Mouse (Mus musculus): ENCODE measurements around the gene Ccm2l. TPM values are rescaled to one million over a fixed set of nuclear protein-coding genes. Genes with fewer than 3 reads are reported as not detected.

The Ccm2l gene
- polyA plus RNA-seq, 1 experiment from 2014 or later, result 1.7 TPM

DNA sequence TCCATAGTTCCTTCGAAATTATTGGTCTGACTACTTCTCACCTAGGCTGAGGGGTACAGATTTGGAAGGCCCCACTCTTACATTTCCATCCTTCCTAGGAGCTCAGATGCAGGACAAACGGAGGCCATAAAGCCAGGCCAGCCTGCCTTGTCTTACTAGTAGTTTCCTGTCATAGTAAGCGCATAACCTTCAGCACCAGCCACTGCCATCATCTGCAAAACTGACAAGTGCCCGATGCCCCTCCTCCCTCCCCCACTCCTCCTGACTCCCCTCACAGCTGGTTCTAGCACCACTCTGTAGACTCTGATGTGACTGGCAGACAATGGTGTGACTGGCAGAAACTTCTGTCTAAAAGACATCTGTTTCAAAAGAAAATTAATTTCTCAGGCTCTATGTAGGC, 20.4 kb downstream of the Ccm2l start:
- WGBS, result 85% methylated on average over 4 of the region's 4 CpGs
- DNase-seq (ENCODE audit: low spot score), result no peak
- Histone ChIP-seq H3K27me3 (ENCODE audit: control insufficient read depth, insufficient read depth, low read length) (no peaks in the 10 kb centered on the region), H3K9ac (replicated peaks; ENCODE audit: low read length) (no peak overlapping the region), H3K4me1 (ENCODE audit: control insufficient read depth, insufficient read depth, low read length) (no peaks in the 10 kb centered on the region; the same call in 1 of the 2 replicates), H3K36me3 (replicated peaks; ENCODE audit: control insufficient read depth, insufficient read depth, low read depth, low read length) (no peaks in the 10 kb centered on the region), H3K4me2 (ENCODE audit: low read depth, low read length) (no peak overlapping the region), H3K9me3 (replicated peaks; ENCODE audit: control insufficient read depth, low read length) (no peaks in the 10 kb centered on the region), H3K27ac (replicated peaks; ENCODE audit: low read depth, low read length) (no peak overlapping the region), H3K4me3 (ENCODE audit: low read depth, low read length) (no peak overlapping the region)
- ATAC-seq (replicated peaks; ENCODE audit: insufficient number of reproducible peaks, low FRiP score, low TSS enrichment, low read depth), result no peak

DNA sequence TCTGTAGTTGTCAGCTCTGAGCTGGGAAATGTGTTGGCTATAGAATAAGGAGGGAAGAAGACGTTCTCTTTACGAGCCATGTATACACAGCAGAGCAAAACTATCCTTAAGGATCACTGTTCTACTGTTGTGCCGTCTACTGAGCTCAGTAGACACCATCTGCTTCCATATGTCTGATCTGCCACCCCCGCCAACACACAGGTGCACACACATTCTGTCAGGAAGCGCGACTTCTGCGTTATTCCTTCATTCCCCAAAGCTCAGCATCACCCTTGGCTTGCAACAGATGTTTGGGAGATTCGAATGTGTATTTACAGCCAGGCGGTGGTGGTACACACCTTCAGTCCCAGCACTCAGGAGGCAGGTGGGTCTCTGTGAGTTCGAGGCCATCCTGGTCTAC, 21.3 kb downstream of the Ccm2l start:
- Histone ChIP-seq H3K4me3 (ENCODE audit: low read depth, low read length) (no peak overlapping the region), H3K27me3 (ENCODE audit: control insufficient read depth, insufficient read depth, low read length) (no peaks in the 10 kb centered on the region), H3K4me1 (ENCODE audit: control insufficient read depth, insufficient read depth, low read length) (no peaks in the 10 kb centered on the region; the same call in 1 of the 2 replicates), H3K27ac (replicated peaks; ENCODE audit: low read depth, low read length) (no peak overlapping the region), H3K9ac (replicated peaks; ENCODE audit: low read length) (no peak overlapping the region), H3K9me3 (replicated peaks; ENCODE audit: control insufficient read depth, low read length) (no peaks in the 10 kb centered on the region), H3K4me2 (ENCODE audit: low read depth, low read length) (no peak overlapping the region), H3K36me3 (replicated peaks; ENCODE audit: control insufficient read depth, insufficient read depth, low read depth, low read length) (no peaks in the 10 kb centered on the region)
- no peak for DNase-seq (ENCODE audit: low spot score)
- no peak for ATAC-seq (replicated peaks; ENCODE audit: insufficient number of reproducible peaks, low FRiP score, low TSS enrichment, low read depth)
- WGBS, result 90% methylated on average over 10 of the region's 10 CpGs

DNA sequence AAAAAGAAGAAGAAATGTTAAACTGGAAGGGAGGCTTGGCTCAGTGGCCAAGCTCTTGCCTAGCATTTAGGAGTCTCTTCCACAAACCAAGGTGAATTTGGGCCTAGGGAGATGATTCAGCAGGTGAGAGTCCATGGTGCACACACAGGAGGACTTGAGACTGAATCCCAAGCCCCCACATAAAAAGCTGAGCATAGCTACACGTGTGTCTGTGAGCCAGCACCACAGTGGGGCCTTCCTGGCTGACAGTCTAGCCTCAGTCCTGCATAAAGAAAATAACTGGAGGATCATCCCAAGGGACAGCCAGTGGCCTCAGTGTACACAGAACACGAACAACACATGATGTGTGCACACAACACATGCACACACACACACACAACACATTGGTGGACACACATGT, 23.6 kb downstream of the Ccm2l start:
- no peaks in the 10 kb centered on the region for H3K36me3 ChIP-seq (replicated peaks; ENCODE audit: control insufficient read depth, insufficient read depth, low read depth, low read length)
- no peak overlapping the region for H3K4me2 ChIP-seq (ENCODE audit: low read depth, low read length)
- H3K4me3 ChIP-seq (ENCODE audit: low read depth, low read length), result no peak overlapping the region
- WGBS, result 84% methylated on average over 2 of the region's 2 CpGs
- DNase-seq (ENCODE audit: low spot score), result no peak
- H3K27me3 ChIP-seq (ENCODE audit: control insufficient read depth, insufficient read depth, low read length), result no peaks in the 10 kb centered on the region
- H3K9ac ChIP-seq (replicated peaks; ENCODE audit: low read length), result no peak overlapping the region
- no peak overlapping the region for H3K27ac ChIP-seq (replicated peaks; ENCODE audit: low read depth, low read length)
- H3K4me1 ChIP-seq (ENCODE audit: control insufficient read depth, insufficient read depth, low read length), result no peaks in the 10 kb centered on the region; the same call in 1 of the 2 replicates
- H3K9me3 ChIP-seq (replicated peaks; ENCODE audit: control insufficient read depth, low read length), result no peaks in the 10 kb centered on the region
- ATAC-seq (replicated peaks; ENCODE audit: insufficient number of reproducible peaks, low FRiP score, low TSS enrichment, low read depth), result no peak

DNA sequence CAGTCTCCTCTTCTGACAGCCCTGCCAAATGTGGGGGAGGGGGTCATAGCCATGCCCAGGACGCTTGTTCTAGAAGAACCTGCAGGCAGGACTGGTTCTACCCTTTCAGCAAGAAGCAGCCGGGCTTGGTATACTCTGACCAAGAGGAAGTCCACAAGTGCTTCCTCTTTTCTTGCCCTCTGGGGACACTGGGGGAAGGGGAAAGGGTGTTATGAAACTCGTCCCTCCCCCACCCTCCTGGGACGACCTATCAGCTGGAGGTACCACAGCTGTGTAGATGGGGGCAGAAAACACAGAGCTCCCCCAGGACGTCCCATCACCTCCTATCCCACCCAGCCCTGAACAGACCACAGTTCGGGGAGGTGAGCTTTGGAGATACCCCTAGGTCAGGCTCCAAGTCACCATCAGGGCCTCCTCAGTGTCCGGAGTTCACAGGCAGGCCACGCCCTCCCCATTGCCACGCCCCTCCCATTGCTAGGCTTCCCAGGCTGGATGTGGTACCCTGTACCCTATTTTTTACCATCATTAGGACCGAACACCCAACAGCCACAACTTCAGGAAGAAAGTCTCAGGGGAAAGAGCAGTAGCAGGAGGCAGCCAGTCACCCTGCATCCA, 24.9 kb downstream of the Ccm2l start:
- WGBS, result 40% methylated on average over 10 of the region's 10 CpGs
- no peaks in the 10 kb centered on the region; the same call in 1 of the 2 replicates for H3K4me1 ChIP-seq (ENCODE audit: control insufficient read depth, insufficient read depth, low read length)
- H3K27ac ChIP-seq (replicated peaks; ENCODE audit: low read depth, low read length), result no peak overlapping the region
- H3K4me2 ChIP-seq (ENCODE audit: low read depth, low read length), result no peak overlapping the region
- DNase-seq (ENCODE audit: low spot score) (no peak), ATAC-seq (replicated peaks; ENCODE audit: insufficient number of reproducible peaks, low FRiP score, low TSS enrichment, low read depth) (no peak)
- H3K9ac ChIP-seq (replicated peaks; ENCODE audit: low read length), result no peak overlapping the region
- H3K36me3 ChIP-seq (replicated peaks; ENCODE audit: control insufficient read depth, insufficient read depth, low read depth, low read length), result no peaks in the 10 kb centered on the region
- no peaks in the 10 kb centered on the region for H3K9me3 ChIP-seq (replicated peaks; ENCODE audit: control insufficient read depth, low read length)
- no peaks in the 10 kb centered on the region for H3K27me3 ChIP-seq (ENCODE audit: control insufficient read depth, insufficient read depth, low read length)
- no peak overlapping the region for H3K4me3 ChIP-seq (ENCODE audit: low read depth, low read length)

DNA sequence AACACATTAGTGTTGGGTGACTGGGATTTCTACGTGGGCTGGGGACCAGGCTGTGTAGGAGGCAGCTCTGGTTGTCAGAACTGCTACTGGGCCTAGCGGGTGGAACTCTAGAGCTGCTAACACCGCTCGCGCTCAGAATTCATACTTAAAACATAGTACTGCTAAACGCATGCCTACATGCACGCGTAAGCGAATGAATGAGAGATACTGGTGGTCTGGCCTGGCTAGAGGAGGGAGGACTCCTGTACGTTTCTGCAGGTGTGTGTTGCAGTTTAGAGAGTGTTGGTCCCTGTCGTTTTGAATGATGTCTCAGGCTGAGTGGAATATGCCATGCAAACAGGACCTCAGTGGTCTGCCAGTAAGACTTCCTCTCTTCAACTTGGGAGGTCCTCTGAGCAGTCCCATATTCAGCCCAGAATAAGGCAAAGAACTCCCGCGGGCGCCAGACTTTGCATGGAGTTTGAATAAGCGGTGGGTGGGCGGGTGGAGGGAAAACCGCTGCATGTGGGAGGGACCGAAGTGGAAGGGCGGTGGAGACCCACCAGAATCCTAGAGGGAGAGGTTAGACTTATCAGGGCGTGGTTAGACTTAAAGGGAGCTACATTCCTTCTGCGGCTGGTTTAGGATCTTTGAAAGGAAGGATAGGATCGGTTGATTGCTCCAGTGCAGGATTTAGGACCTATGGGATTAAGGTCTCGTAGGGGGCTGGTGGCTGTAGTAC, 41.5 kb downstream of the Ccm2l start:
- no peak overlapping the region for H3K4me2 ChIP-seq (ENCODE audit: low read depth, low read length)
- no peaks in the 10 kb centered on the region for H3K9me3 ChIP-seq (replicated peaks; ENCODE audit: control insufficient read depth, low read length)
- H3K9ac ChIP-seq (replicated peaks; ENCODE audit: low read length), result no peak overlapping the region
- 34% methylated on average over 23 of the region's 23 CpGs for WGBS
- no peaks in the 10 kb centered on the region for H3K36me3 ChIP-seq (replicated peaks; ENCODE audit: control insufficient read depth, insufficient read depth, low read depth, low read length)
- peak; percentile 40 for DNase-seq (ENCODE audit: low spot score)
- no peak for ATAC-seq (replicated peaks; ENCODE audit: insufficient number of reproducible peaks, low FRiP score, low TSS enrichment, low read depth)
- H3K27ac ChIP-seq (replicated peaks; ENCODE audit: low read depth, low read length), result no peak overlapping the region
- H3K4me3 ChIP-seq (ENCODE audit: low read depth, low read length), result no peak overlapping the region
- peaks cover 4% of the 10 kb centered on the region; the same call in 1 of the 2 replicates for H3K4me1 ChIP-seq (ENCODE audit: control insufficient read depth, insufficient read depth, low read length)
- H3K27me3 ChIP-seq (ENCODE audit: control insufficient read depth, insufficient read depth, low read length), result peaks cover 29% of the 10 kb centered on the region

DNA sequence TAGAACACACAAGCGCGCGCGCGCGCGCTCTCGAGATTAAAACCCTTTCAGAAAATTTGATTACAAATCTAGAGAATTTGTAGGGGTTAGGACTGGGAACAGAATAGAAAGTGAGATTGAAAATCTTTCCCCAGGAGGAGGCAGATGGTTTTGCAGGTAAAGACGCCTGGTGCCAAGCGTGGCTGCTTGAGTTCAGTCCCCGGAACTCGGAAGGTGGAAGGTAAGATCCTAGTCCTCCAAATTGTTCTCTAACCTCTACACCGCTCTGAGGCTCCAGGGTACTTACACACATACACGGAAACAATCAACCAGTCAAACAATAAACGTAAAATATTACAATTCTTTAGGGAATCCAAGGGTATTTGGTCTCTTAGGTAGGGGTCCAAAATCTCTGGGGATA, 42.0 kb downstream of the Ccm2l start:
- no peaks in the 10 kb centered on the region for H3K9me3 ChIP-seq (replicated peaks; ENCODE audit: control insufficient read depth, low read length)
- WGBS, result 4% methylated on average over 15 of the region's 15 CpGs
- peak overlapping the region; percentile 74 for H3K4me2 ChIP-seq (ENCODE audit: low read depth, low read length)
- no peaks in the 10 kb centered on the region for H3K36me3 ChIP-seq (replicated peaks; ENCODE audit: control insufficient read depth, insufficient read depth, low read depth, low read length)
- H3K9ac ChIP-seq (replicated peaks; ENCODE audit: low read length), result no peak overlapping the region
- peaks cover 4% of the 10 kb centered on the region; the same call in 1 of the 2 replicates for H3K4me1 ChIP-seq (ENCODE audit: control insufficient read depth, insufficient read depth, low read length)
- DNase-seq (ENCODE audit: low spot score), result no peak
- no peak overlapping the region for H3K27ac ChIP-seq (replicated peaks; ENCODE audit: low read depth, low read length)
- H3K27me3 ChIP-seq (ENCODE audit: control insufficient read depth, insufficient read depth, low read length), result peaks cover 29% of the 10 kb centered on the region
- ATAC-seq (replicated peaks; ENCODE audit: insufficient number of reproducible peaks, low FRiP score, low TSS enrichment, low read depth), result no peak
- no peak overlapping the region for H3K4me3 ChIP-seq (ENCODE audit: low read depth, low read length)

DNA sequence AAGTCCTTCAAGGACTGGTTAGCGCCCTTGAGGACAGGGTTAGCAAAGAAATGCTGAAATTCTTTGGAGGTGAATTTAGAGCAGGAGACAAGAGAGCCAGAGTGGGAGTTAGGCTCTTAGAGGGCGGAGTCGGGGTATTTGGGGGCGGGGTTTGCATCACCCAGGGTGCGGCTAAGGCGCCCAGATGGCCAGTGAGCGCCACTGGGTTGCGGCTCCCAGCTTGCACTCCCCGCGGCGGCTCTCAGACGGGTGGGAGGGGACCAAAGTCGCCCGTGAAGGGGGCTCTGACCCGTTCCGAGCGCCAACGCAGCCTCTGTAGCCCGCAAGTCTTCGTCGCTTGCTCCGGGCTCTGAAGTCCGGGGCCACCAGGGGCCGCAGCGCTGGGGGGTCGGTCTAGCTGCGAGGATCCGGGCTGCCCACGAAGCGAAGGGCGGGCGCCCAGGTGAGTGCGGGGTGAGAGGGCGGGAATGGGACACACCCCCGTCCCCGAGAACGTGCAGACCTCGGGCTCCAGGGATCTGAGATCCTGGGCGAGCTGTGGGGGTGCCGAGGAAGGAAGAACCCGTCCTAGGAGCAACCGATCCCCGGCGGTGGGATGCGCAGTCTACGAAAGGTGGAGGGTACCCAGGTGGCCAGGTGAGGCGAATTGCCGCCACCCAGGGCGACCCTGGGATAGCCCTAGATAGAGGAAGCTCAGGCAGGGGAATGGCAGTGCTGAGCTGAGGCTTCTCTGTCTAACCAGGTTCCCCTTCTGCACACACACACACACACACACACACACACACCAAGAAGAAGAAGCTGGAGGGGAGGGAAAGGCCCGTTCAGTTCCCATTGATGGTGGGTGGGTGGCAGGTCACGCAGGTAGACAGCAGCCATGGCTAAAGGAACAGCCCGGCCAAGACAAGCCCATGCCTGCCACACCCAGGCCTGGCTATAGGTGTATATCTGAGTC, 42.8 kb downstream of the Ccm2l start, which contains the start of gene Hck:
Gene Hck (plus strand): TSS at position 156 of the 952 bp plus-strand sequence.
- ATAC-seq (replicated peaks; ENCODE audit: insufficient number of reproducible peaks, low FRiP score, low TSS enrichment, low read depth) (peak; percentile 73), DNase-seq (ENCODE audit: low spot score) (peak; percentile 52)
- Histone ChIP-seq H3K9ac (replicated peaks; ENCODE audit: low read length) (peak within 1 kb of the TSS; percentile 2; the same call in 1 of the 2 replicates), H3K27ac (replicated peaks; ENCODE audit: low read depth, low read length) (no peak within 1 kb of the TSS), H3K27me3 (ENCODE audit: control insufficient read depth, insufficient read depth, low read length) (peaks cover 29% of the 10 kb centered on the region), H3K4me2 (ENCODE audit: low read depth, low read length) (peak within 1 kb of the TSS; percentile 74), H3K36me3 (replicated peaks; ENCODE audit: control insufficient read depth, insufficient read depth, low read depth, low read length) (no peaks in the 10 kb centered on the region), H3K4me3 (ENCODE audit: low read depth, low read length) (peak within 1 kb of the TSS; percentile 28), H3K4me1 (ENCODE audit: control insufficient read depth, insufficient read depth, low read length) (peaks cover 4% of the 10 kb centered on the region; the same call in 1 of the 2 replicates), H3K9me3 (replicated peaks; ENCODE audit: control insufficient read depth, low read length) (no peaks in the 10 kb centered on the region)
- WGBS, result 3% methylated on average over 51 of the region's 52 CpGs

Measured in embryonic facial prominence, embryonic 11.5 days (tissue).